Mouse (Mus musculus) hindbrain, embryonic 15.5 days (tissue): Measurements from ENCODE around the gene Ccdc85b. TPM values are rescaled to one million over a fixed set of nuclear protein-coding genes. Genes with fewer than 3 reads are reported as not detected.
A peak's percentile ranks its signal among the peaks of the same experiment; 100 is the strongest.

Experiments used
- ATAC-seq: fragments of 200-750 bp; cut with Nextera tagmentation; 2 replicates; pipeline ENCODE4 v1.8.0; 2017; ENCODE audit warnings: low read depth, moderate number of reproducible peaks, moderate TSS enrichment; ENCODE audit not compliant: low FRiP score
- H3K27ac ChIP-seq: fragments of 300-500 bp; sonication (generic); replicated peaks from 2 replicates; pipeline ENCODE4 v1.5.1; 2015; ENCODE audit warnings: mild to moderate bottlenecking, inconsistent platforms
- H3K27me3 ChIP-seq: fragments of 300-500 bp; sonication (generic); 2 replicates; pipeline ENCODE4 v1.6.1; 2015; ENCODE audit warnings: control low read depth, inconsistent platforms
- H3K36me3 ChIP-seq: fragments of 300-500 bp; sonication (generic); 2 replicates; pipeline ENCODE4 v1.6.1; 2015; ENCODE audit warnings: control low read depth, inconsistent platforms
- H3K4me1 ChIP-seq: fragments of 300-500 bp; sonication (generic); replicated peaks from 2 replicates; pipeline ENCODE4 v1.6.1; 2015; ENCODE audit warnings: control low read depth, inconsistent platforms
- H3K4me2 ChIP-seq: fragments of 300-500 bp; sonication (generic); 2 replicates; pipeline ENCODE4 v1.6.1; 2015; ENCODE audit warnings: moderate library complexity, mild to moderate bottlenecking, inconsistent platforms
- H3K4me3 ChIP-seq: fragments of 300-500 bp; sonication (generic); 2 replicates; pipeline ENCODE4 v1.5.1; 2015; ENCODE audit warnings: mild to moderate bottlenecking, inconsistent platforms
- H3K9ac ChIP-seq: fragments of 300-500 bp; sonication (generic); 2 replicates; pipeline ENCODE4 v1.6.1; 2015; ENCODE audit warnings: inconsistent platforms
- H3K9me3 ChIP-seq: fragments of 300-500 bp; sonication (generic); 2 replicates; pipeline ENCODE4 v1.6.1; 2016; ENCODE audit warnings: control low read depth, inconsistent platforms
- WGBS: fragments of 180-500 bp; shearing (Covaris S2); methylation state at CpG from one replicate; pipeline ENCODE4 v1.1.7; 2015; 5-methylcytosine and 5-hydroxymethylcytosine counted together
- polyA plus RNA-seq: library from polyadenylated mRNA; unstranded; fragments of >200 nt; fragmentation: Nextera tagmentation; extraction: Ambion mirVana; gene quantifications from 2 replicates; pipeline ENCODE4 v1.2.1, GENCODE M21; 2015

Ccdc85b gene
- polyA plus RNA-seq, 1 experiment from 2014 or later = 14.0 TPM

DNA sequence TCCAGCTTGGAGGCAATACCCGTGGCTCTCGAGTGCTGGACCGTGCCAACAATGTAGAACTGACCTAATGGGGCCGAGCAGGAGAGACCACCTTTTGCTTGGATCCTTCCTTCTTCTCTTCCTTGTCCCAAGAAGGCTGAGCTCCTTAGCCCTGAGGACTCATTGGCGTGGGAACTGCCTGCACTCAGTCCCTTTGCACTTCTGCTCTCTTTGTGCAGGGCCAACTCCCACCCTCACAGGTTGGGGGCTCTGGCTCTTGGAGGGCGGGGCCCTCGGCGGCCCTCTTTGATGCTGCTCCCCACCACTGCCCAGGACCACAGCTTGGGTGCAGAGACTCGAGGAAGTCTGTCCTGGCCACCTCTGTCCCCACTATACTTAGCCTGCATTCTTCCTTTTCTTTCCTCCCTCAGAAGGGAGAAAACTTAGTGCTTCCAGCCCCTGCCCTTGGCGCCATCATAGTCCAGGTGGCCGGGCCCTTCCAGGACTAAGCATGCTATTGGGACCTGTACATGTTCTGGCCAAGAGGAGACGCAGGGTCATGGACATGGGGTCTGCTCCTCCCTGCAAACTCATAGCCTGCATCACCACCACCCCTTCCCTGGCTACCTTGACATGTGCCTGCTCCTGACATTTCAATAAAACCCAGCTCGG lies 30.9 kb downstream of the Ccdc85b start:
- no peaks in the 10 kb centered on the region for H3K9me3 ChIP-seq
- H3K4me3 ChIP-seq = 0 out of 2 replicates have a peak overlapping the region, but pooled peaks have one; percentile 96
- peak overlapping the region; percentile 77 for H3K4me2 ChIP-seq
- ATAC-seq = no peak
- H3K27me3 ChIP-seq = no peaks in the 10 kb centered on the region
- no peak overlapping the region for H3K27ac ChIP-seq
- H3K36me3 ChIP-seq = peaks cover 12% of the 10 kb centered on the region
- 94% methylated on average over 13 of the region's 13 CpGs for WGBS
- H3K4me1 ChIP-seq = peaks cover 51% of the 10 kb centered on the region
- no peak overlapping the region for H3K9ac ChIP-seq

DNA sequence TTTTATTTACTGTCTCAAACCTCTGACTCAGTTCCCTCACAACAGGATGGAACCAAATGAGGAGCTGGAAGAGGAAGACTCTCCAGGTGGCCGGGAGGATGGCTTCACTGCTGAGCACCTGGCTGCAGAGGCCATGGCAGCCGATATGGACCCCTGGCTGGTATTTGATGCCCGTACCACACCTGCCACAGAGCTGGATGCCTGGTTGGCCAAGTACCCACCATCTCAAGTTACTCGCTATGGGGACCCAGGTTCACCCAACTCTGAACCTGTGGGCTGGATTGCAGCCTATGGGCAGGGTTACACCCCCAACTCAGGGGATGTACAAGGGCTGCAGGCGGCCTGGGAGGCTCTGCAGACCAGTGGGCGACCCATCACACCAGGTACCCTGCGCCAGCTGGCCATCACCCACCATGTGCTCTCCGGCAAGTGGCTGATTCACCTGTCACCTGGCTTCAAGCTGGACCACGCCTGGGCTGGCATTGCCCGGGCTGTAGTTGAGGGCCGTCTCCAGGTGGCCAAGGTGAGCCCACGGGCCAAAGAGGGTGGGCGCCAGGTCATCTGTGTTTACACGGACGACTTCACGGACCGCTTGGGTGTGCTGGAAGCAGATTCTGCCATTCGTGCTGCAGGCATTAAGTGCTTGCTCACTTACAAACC lies 31.7 kb downstream of the Ccdc85b start:
- ATAC-seq = no peak
- Histone ChIP-seq H3K4me2 (peak overlapping the region; percentile 77), H3K4me3 (peak overlapping the region; percentile 96), H3K27me3 (no peaks in the 10 kb centered on the region), H3K36me3 (peaks cover 14% of the 10 kb centered on the region), H3K9me3 (no peaks in the 10 kb centered on the region), H3K27ac (peak overlapping the region; percentile 94), H3K4me1 (peaks cover 51% of the 10 kb centered on the region), H3K9ac (peak overlapping the region; percentile 86)
- WGBS = 90% methylated on average over 18 of the region's 18 CpGs

DNA sequence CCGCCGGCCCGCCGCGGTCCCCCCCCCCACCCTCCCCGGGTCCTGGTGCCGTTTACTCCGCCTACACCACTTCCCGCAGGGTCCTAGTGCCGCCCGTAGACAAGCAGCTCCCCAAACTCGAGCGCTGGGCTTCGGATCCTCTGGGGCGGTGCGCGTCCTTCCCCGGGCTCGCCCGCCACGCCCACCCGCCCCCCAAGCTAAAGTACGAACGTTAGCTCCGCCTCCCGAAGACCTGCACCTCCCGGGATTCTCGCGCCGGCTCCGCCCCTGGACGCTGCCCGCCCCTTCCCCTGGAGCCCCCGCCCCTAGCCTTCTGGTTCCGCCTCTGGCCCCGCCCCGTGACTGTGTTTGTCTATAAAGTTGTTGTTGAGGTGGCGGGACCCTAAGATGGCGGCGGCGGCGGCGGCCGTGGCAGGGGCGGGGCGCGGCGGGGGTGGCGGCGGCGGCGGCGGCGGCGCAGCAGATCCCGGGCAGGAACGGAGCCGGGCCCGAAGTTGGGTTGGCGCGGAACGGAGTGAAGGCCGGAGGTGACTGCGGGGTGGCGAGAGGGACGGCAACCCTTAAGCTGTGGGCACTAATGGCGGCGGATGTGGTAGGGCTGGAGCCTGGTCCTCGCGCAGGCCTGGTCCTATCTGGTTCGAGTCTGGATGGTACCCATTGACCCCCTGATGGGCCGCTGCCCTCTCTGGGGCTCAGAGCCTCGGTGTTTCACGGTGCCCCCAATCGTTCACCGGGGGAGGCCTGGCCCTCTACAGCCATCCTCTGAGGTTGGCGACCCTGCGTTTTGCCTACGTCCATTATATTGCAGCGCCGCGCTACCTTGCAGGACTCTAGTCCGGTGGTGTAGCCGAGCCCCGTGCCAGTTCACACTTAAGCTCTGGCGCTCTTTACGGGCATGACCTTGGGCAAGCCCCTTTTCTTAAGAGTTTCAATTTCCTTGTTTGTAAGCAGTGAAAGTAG lies 32.6 kb downstream of the Ccdc85b start, which contains the start of the genes Drap1 and AI837181:
Drap1 (minus strand) TSS at position 198 of the 960 bp plus-strand sequence.
AI837181 (plus strand) TSS at position 363 of the 960 bp plus-strand sequence.
- H3K36me3 ChIP-seq = peaks cover 22% of the 10 kb centered on the region
- ATAC-seq = peak; percentile 95
- H3K4me3 ChIP-seq = peak within 1 kb of the TSS; percentile 96
- peak within 1 kb of the TSS; percentile 92 for H3K9ac ChIP-seq
- H3K27ac ChIP-seq = peak within 1 kb of the TSS; percentile 94
- H3K4me2 ChIP-seq = peak within 1 kb of the TSS; percentile 92
- H3K27me3 ChIP-seq = no peaks in the 10 kb centered on the region
- under 1% methylated on average over 66 of the region's 87 CpGs for WGBS
- H3K4me1 ChIP-seq = peaks cover 48% of the 10 kb centered on the region
- no peaks in the 10 kb centered on the region for H3K9me3 ChIP-seq

DNA sequence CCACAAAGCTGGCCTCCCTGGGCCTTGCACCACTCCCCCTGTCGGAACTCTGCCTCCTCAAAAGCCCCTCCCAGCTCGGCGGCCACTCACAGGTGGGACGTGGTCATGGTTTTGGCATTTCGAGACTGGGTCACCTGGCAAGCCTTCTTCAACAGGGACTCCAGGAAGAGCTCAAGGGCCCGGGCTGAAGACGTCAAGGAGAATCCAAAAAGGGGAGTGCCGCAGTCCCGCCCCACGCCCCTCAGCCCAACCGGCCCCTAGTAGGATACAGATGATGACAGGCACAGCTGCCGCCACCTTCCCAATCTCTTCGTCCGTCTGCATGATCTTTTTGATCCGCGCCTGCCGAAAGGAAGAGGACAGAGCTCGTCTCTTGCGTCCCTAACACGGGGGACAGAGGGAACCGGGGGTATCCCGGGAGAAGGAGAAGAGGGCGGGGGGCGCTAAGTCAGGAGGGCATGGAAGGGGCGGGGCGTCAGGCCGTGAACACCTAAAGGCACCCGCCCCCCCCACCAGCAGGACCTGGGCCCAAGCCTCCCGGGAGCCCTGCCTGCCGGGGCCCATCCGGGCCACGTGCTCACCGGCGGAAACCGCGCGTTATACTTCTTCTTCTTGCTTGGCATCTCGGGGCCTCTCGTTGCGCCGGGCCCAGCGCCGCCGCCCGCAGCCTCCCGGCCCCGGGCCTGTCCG lies 33.5 kb downstream of the Ccdc85b start:
- H3K4me1 ChIP-seq = peaks cover 43% of the 10 kb centered on the region

DNA sequence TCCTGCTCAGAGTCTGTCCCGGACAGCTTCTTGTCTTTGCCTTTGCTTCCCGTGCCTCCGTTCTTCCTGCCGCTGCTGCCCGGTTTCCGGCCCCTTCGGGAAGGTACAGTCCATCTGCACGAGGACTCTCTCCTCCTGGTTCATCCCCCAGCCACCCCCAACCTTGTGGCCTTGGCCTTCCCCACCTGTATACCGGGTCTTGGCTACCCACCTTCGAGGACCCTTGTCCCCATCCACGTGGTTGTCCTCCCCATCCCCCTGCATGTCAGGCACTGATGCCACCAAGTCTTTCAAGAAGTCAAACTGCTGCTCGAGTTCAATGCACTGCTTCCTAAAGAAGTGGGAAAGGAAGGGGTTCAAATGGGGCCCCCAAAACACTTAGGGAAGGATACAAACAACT lies 34.1 kb downstream of the Ccdc85b start:
- peaks cover 26% of the 10 kb centered on the region for H3K36me3 ChIP-seq
- H3K4me3 ChIP-seq = peak overlapping the region; percentile 96
- ATAC-seq = no peak
- H3K27me3 ChIP-seq = no peaks in the 10 kb centered on the region
- 59% methylated on average over 12 of the region's 12 CpGs for WGBS
- H3K27ac ChIP-seq = peak overlapping the region; percentile 94
- H3K4me2 ChIP-seq = peak overlapping the region; percentile 92
- H3K9me3 ChIP-seq = no peaks in the 10 kb centered on the region
- peaks cover 43% of the 10 kb centered on the region for H3K4me1 ChIP-seq
- H3K9ac ChIP-seq = peak overlapping the region; percentile 92

More for the DNA sequence above, 33.5 kb downstream of the Ccdc85b start:
- H3K4me2 ChIP-seq = peak overlapping the region; percentile 92
- ATAC-seq = peak; percentile 71
- peak overlapping the region; percentile 92 for H3K9ac ChIP-seq
- H3K27ac ChIP-seq = peak overlapping the region; percentile 94
- peaks cover 26% of the 10 kb centered on the region for H3K36me3 ChIP-seq
- H3K4me3 ChIP-seq = peak overlapping the region; percentile 96
- no peaks in the 10 kb centered on the region for H3K9me3 ChIP-seq
- WGBS = under 1% methylated on average over 29 of the region's 48 CpGs
- no peaks in the 10 kb centered on the region for H3K27me3 ChIP-seq

DNA sequence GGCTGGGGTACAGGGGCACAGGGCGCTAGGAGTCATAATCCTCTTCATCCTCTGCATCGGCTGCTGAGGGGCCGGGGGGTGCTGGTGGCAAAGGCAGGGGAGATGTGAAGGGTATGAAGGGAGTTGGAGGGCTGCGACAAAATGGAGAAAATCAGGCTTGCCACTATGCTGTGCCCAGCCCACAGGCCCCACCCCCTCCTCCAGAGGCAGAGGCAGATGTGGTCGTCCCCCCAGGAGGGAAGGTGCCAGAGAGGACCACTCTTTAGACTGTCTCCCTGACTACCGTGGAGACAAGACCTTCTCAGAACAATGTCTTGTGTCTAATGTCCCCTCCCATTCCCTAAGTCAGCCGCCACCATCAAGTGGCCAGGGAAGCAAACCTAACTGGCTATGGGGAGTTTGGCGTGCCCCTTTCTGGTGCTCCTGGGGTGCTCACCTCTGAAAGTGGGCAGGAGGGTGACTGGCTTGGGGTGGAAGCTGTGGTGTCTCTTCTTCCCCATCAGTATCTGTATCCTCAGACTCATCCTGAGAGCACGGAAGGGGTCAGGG lies 34.7 kb downstream of the Ccdc85b start:
- Histone ChIP-seq H3K9me3 (no peaks in the 10 kb centered on the region), H3K36me3 (peaks cover 26% of the 10 kb centered on the region), H3K27me3 (no peaks in the 10 kb centered on the region), H3K4me3 (peak overlapping the region; percentile 96), H3K27ac (no peak overlapping the region), H3K4me2 (peak overlapping the region; percentile 92), H3K4me1 (peaks cover 42% of the 10 kb centered on the region), H3K9ac (peak overlapping the region; percentile 92; the same call in 1 of the 2 replicates)
- WGBS = 71% methylated on average over 8 of the region's 9 CpGs
- no peak for ATAC-seq

DNA sequence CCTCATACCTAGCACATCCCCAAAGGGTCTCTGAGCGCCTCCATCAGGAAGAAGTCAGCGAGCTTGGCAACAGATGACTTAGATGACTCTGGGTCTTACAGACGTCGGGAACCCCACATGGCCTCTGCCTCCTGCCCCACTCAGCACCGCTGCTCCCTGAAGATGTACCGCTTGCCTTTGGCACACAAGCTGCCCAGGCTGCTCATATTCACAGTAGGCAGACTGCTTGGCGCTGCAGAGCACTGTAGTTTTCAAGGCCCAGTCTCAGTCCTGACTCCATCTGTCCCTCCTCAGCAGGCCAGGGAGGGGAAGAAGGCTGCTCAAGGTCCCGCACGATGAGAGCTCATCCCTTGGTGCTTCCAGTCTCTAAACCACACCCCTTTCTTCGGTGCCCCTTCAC lies 35.4 kb downstream of the Ccdc85b start:
- H3K4me1 ChIP-seq = peaks cover 39% of the 10 kb centered on the region
- H3K4me3 ChIP-seq = no peak overlapping the region
- peak overlapping the region; percentile 26; the same call in 1 of the 2 replicates for H3K9ac ChIP-seq
- H3K9me3 ChIP-seq = no peaks in the 10 kb centered on the region
- peaks cover 26% of the 10 kb centered on the region for H3K36me3 ChIP-seq
- no peak overlapping the region; the same call in 1 of the 2 replicates for H3K4me2 ChIP-seq
- H3K27me3 ChIP-seq = no peaks in the 10 kb centered on the region
- no peak for ATAC-seq
- no peak overlapping the region for H3K27ac ChIP-seq
- WGBS = 85% methylated on average over 10 of the region's 10 CpGs

DNA sequence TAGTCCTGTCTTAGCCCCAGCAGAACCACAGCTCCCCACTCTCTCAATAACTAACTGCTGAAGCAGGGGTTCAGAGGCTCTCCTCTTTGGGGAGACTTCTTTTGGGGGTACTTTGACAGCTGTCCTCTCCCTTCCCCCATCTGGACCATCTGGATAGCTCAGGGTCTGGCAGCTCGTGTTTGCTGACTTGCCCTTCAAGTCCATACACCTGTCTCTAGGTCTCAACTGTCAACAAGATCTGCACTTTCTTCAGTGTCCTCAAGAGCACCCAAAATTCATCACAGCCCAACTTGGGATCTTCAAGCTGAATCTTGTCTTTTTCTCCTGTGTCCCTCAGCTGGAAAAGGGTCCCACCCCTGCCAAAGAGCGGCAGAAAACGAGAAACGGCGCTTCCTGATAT lies 35.9 kb downstream of the Ccdc85b start:
- Histone ChIP-seq H3K9me3 (no peaks in the 10 kb centered on the region), H3K4me3 (no peak overlapping the region), H3K4me2 (no peak overlapping the region), H3K4me1 (peaks cover 34% of the 10 kb centered on the region), H3K9ac (no peak overlapping the region), H3K36me3 (peaks cover 21% of the 10 kb centered on the region), H3K27ac (no peak overlapping the region), H3K27me3 (no peaks in the 10 kb centered on the region)
- no peak for ATAC-seq
- 88% methylated on average over 5 of the region's 5 CpGs for WGBS

DNA sequence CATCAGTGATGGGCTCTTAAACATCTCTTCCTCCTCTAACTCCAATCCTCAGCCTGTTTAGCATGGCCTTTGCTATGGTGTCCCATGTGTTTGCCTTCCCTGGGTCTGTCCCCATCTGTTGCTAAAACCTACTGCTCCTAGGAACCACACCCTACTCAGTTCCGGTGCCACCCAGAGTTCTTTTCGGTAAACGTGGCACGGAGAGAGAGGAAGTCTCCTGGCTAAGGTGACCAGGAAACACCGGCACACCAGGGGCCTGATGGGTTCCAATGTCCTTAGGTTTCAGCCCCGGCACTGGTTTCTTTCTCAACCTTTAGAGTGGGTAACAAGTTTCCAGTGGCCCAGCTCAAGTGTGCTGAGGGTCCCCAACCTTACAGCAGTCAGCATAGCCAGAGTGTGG lies 37.1 kb downstream of the Ccdc85b start:
- Histone ChIP-seq H3K4me1 (peaks cover 22% of the 10 kb centered on the region), H3K9me3 (no peaks in the 10 kb centered on the region), H3K36me3 (peaks cover 14% of the 10 kb centered on the region; the same call in 1 of the 2 replicates), H3K4me3 (no peak overlapping the region), H3K27ac (no peak overlapping the region), H3K27me3 (no peaks in the 10 kb centered on the region), H3K9ac (no peak overlapping the region), H3K4me2 (no peak overlapping the region)
- no peak for ATAC-seq
- WGBS = 94% methylated on average over 6 of the region's 6 CpGs

DNA sequence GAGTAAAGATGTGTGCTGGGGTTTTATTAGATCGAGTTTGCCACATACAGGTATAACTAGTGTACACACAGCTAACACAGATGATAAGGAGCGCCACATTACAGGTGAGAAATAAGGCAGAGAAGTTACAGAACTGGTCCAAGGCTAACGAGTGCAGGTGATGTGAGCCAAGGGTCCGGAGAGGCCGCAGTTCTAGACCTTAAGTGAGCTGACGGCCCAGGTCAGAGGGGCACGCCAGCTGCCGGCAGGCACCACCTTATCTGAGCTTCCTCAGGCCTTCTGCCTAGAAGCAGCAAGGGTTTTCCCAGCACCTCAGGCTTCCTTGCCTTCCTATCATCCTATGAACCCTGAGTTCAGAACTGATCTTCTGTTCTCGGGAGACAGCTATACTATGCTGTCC lies 38.1 kb downstream of the Ccdc85b start:
- ATAC-seq = no peak

More for the DNA sequence above, 38.1 kb downstream of the Ccdc85b start:
- WGBS = 94% methylated on average over 9 of the region's 9 CpGs
- H3K4me2 ChIP-seq = no peak overlapping the region
- H3K4me1 ChIP-seq = peaks cover 21% of the 10 kb centered on the region
- H3K9ac ChIP-seq = no peak overlapping the region
- H3K36me3 ChIP-seq = peaks cover 14% of the 10 kb centered on the region; the same call in 1 of the 2 replicates
- H3K4me3 ChIP-seq = no peak overlapping the region
- H3K27me3 ChIP-seq = no peaks in the 10 kb centered on the region
- no peak overlapping the region for H3K27ac ChIP-seq
- H3K9me3 ChIP-seq = no peaks in the 10 kb centered on the region
